Comparison of ENCODE assay signal across 24 mouse cellular contexts in genomic region chr10:50981849-50982248, GRCm38 (mm10).
"Had no signal": no experiment of that assay in that cellular context is flagged by ENCODE, and none has a peak within 500 bp of the region (broad histone marks: within the 10 kb centered on the region; RNA-seq: fewer than 3 reads in every experiment).

No protein-coding gene starts in this region.

- H3K36me3 ChIP-seq: heart, embryonic 10.5 days; heart, embryonic 12.5 days; hindbrain, embryonic 10.5 days; hindbrain, embryonic 12.5 days; limb, embryonic 10.5 days; limb, embryonic 12.5 days; liver, embryonic 13.5 days; liver, embryonic 15.5 days had no signal

- H3K4me2 ChIP-seq: heart, embryonic 12.5 days; hindbrain, embryonic 12.5 days; hindbrain, embryonic 14.5 days; limb, embryonic 12.5 days; liver, embryonic 11.5 days; liver, embryonic 13.5 days; liver, embryonic 15.5 days had no signal

- H3K27ac ChIP-seq: gastrocnemius, adult 2 months; heart, embryonic 10.5 days; hindbrain, embryonic 10.5 days; hindbrain, embryonic 12.5 days; hindbrain, embryonic 14.5 days; layer of hippocampus, adult 2 months; left cerebral cortex, adult 2 months; limb, embryonic 10.5 days; limb, embryonic 12.5 days; liver, embryonic 13.5 days; liver, embryonic 15.5 days had no signal

- DNase-seq: gastrocnemius, adult 2 months; gastrocnemius, postnatal 10 days; gastrocnemius, postnatal 25 days; heart, adult 18-20 months; heart, postnatal 10 days; heart, postnatal 4 days; liver; liver, embryonic 13.5 days; liver, postnatal 0 days had no signal

- H3K9me3 ChIP-seq: heart, embryonic 10.5 days; heart, embryonic 12.5 days; hindbrain, embryonic 10.5 days; hindbrain, embryonic 12.5 days; limb, embryonic 10.5 days; limb, embryonic 12.5 days; liver, embryonic 13.5 days; liver, embryonic 15.5 days had no signal

- H3K9ac ChIP-seq: heart, embryonic 12.5 days; hindbrain, embryonic 12.5 days; hindbrain, embryonic 14.5 days; limb, embryonic 12.5 days; liver, embryonic 13.5 days; liver, embryonic 15.5 days; liver, postnatal 0 days had no signal

- H3K4me3 ChIP-seq: gastrocnemius, adult 2 months; heart, embryonic 10.5 days; heart, embryonic 12.5 days; hindbrain, embryonic 10.5 days; hindbrain, embryonic 12.5 days; layer of hippocampus, adult 2 months; left cerebral cortex, adult 2 months; limb, embryonic 10.5 days; limb, embryonic 12.5 days; liver, embryonic 13.5 days; liver, embryonic 15.5 days had no signal

- H3K27me3 ChIP-seq: heart, embryonic 12.5 days; hindbrain, embryonic 12.5 days; limb, embryonic 12.5 days; liver, embryonic 13.5 days; liver, embryonic 15.5 days had no signal

- H3K4me1 ChIP-seq: heart, embryonic 10.5 days; heart, embryonic 12.5 days; hindbrain, embryonic 10.5 days; hindbrain, embryonic 12.5 days; limb, embryonic 10.5 days; limb, embryonic 12.5 days; liver, embryonic 13.5 days; liver, embryonic 15.5 days had no signal

- ATAC-seq: forebrain, embryonic 16.5 days; hindbrain, embryonic 16.5 days; inflammation-experienced regulatory T-cells, adult 6 months; intestine, embryonic 16.5 days; liver, postnatal 0 days had no signal
